Comparison of ENCODE assay signal across 27 mouse cellular contexts in genomic region chr2:154635826-154636225, GRCm38 (mm10). TPM values are rescaled to one million over a fixed set of nuclear protein-coding genes. Genes with fewer than 3 reads are reported as not detected.
DNase-seq lines count a peak whose midpoint lies in the region; ATAC-seq and TF ChIP-seq lines count a peak whose summit lies in the region.
"Had no signal": no experiment of that assay in that cellular context is flagged by ENCODE, and none has a peak within 500 bp of the region (broad histone marks: within the 10 kb centered on the region; RNA-seq: fewer than 3 reads in every experiment).

No protein-coding gene starts in this region.

- peaks cover 8% of the 10 kb centered on the region for H3K9me3 ChIP-seq in liver, embryonic 12.5 days (replicated peaks)
- no peaks in the 10 kb centered on the region for H3K9me3 ChIP-seq in liver, postnatal 0 days (ENCODE audit: low read length)
- H3K9me3 ChIP-seq in liver, embryonic 16.5 days (replicated peaks; ENCODE audit: control insufficient read depth, low read length): peaks cover 4% of the 10 kb centered on the region
- H3K9me3 ChIP-seq: hindbrain, embryonic 15.5 days had no signal

- peak overlapping the region; percentile 100 for H3K27ac ChIP-seq in liver, embryonic 12.5 days
- no peak overlapping the region for H3K27ac ChIP-seq in liver, postnatal 0 days (ENCODE audit: low read depth)
- peak overlapping the region; percentile 100 for H3K27ac ChIP-seq in liver, embryonic 16.5 days (ENCODE audit: low read length)
- H3K27ac ChIP-seq: forebrain, embryonic 10.5 days; forebrain, embryonic 13.5 days; hindbrain, embryonic 12.5 days; hindbrain, embryonic 15.5 days had no signal

- no peak for TF ChIP-seq CTCF in liver, postnatal 0 days (IDR thresholded peaks at IDR 0.05; ENCODE audit: low read depth)

- no peak for TF ChIP-seq EP300 in liver, postnatal 0 days (IDR thresholded peaks at IDR 0.05; ENCODE audit: low read depth)

- 95% methylated on average over 2 of the region's 2 CpGs for WGBS in liver, embryonic 12.5 days (ENCODE audit: insufficient replicate concordance)
- 98% methylated on average over 2 of the region's 2 CpGs for WGBS in liver, postnatal 0 days (ENCODE audit: insufficient replicate concordance)
- WGBS in liver, embryonic 16.5 days (ENCODE audit: insufficient replicate concordance): 92% methylated on average over 2 of the region's 2 CpGs

- H3K4me3 ChIP-seq in liver, embryonic 12.5 days: no peak overlapping the region
- no peak overlapping the region for H3K4me3 ChIP-seq in liver, postnatal 0 days (ENCODE audit: low read depth, low read length)
- H3K4me3 ChIP-seq in liver, embryonic 16.5 days (ENCODE audit: low read depth, low read length): no peak overlapping the region
- H3K4me3 ChIP-seq: forebrain, embryonic 10.5 days; forebrain, embryonic 13.5 days; hindbrain, embryonic 12.5 days; hindbrain, embryonic 15.5 days had no signal

- no peak overlapping the region for H3K9ac ChIP-seq in liver, embryonic 12.5 days
- no peak overlapping the region for H3K9ac ChIP-seq in liver, postnatal 0 days (replicated peaks)
- no peak overlapping the region; the same call in 1 of the 2 replicates for H3K9ac ChIP-seq in liver, embryonic 16.5 days (ENCODE audit: low read depth, low read length)
- H3K9ac ChIP-seq: forebrain, embryonic 13.5 days; hindbrain, embryonic 12.5 days; hindbrain, embryonic 15.5 days had no signal

- peak; percentile 70 to 75 for DNase-seq in cerebellum, postnatal 10 days
- no peak for DNase-seq in cerebellum, adult 18-20 months
- no peak for DNase-seq in liver, postnatal 0 days
- DNase-seq in brain, adult 2 months (ENCODE audit: low read depth, low spot score): peak; percentile 46
- no peak for DNase-seq in thymus, adult 18-20 months
- DNase-seq: adrenal gland, postnatal 10 days; adrenal gland, postnatal 36 days; B cell, adult 2 months; gastrocnemius, postnatal 10 days; gastrocnemius, postnatal 36 days; heart, adult 11 months had no signal

- peaks cover 55% of the 10 kb centered on the region for H3K36me3 ChIP-seq in liver, embryonic 12.5 days
- peaks cover 17% of the 10 kb centered on the region for H3K36me3 ChIP-seq in liver, postnatal 0 days (replicated peaks; ENCODE audit: insufficient read depth, low read length)
- H3K36me3 ChIP-seq in liver, embryonic 16.5 days (ENCODE audit: control insufficient read depth, insufficient read depth): peaks cover 9% of the 10 kb centered on the region

- no peak for ATAC-seq in liver, embryonic 12.5 days
- no peak for ATAC-seq in liver, postnatal 0 days
- no peak for ATAC-seq in liver, embryonic 16.5 days (ENCODE audit: low read depth)
- ATAC-seq: forebrain, embryonic 13.5 days; forebrain, embryonic 16.5 days; Patski had no signal

- H3K4me1 ChIP-seq in liver, embryonic 12.5 days: peaks cover 42% of the 10 kb centered on the region
- H3K4me1 ChIP-seq in liver, postnatal 0 days (ENCODE audit: insufficient read depth): peaks cover 5% of the 10 kb centered on the region; the same call in 1 of the 2 replicates
- peaks cover 30% of the 10 kb centered on the region for H3K4me1 ChIP-seq in liver, embryonic 16.5 days (ENCODE audit: control insufficient read depth, low read depth, low read length)
- H3K4me1 ChIP-seq: forebrain, embryonic 10.5 days; forebrain, embryonic 13.5 days; hindbrain, embryonic 12.5 days; hindbrain, embryonic 15.5 days had no signal

- H3K27me3 ChIP-seq in liver, embryonic 12.5 days (replicated peaks): no peaks in the 10 kb centered on the region
- H3K27me3 ChIP-seq in liver, postnatal 0 days (ENCODE audit: insufficient read depth, low read length): no peaks in the 10 kb centered on the region
- no peaks in the 10 kb centered on the region for H3K27me3 ChIP-seq in liver, embryonic 16.5 days (ENCODE audit: control insufficient read depth, insufficient read depth, low read depth, low read length)
- H3K27me3 ChIP-seq: CH12.LX; forebrain, embryonic 13.5 days; hindbrain, embryonic 12.5 days; hindbrain, embryonic 15.5 days; Patski had no signal

- no peak overlapping the region for H3K4me2 ChIP-seq in liver, embryonic 12.5 days
- H3K4me2 ChIP-seq in liver, postnatal 0 days (ENCODE audit: low read depth, low read length): no peak overlapping the region
- no peak overlapping the region for H3K4me2 ChIP-seq in liver, embryonic 16.5 days (ENCODE audit: low read depth, low read length)
- H3K4me2 ChIP-seq: forebrain, embryonic 13.5 days; heart, embryonic 11.5 days; hindbrain, embryonic 12.5 days; hindbrain, embryonic 15.5 days had no signal

RNA-seq across cellular contexts. Expression of gene Chmp4b, which starts 15.7 kb away (rescaled TPM):
- polyA plus RNA-seq in liver, embryonic 12.5 days (2016; fragmentation: Nextera tagmentation; extraction: Ambion mirVana): 17.6 and 18.2 TPM in 2 replicates
- polyA plus RNA-seq in liver, postnatal 0 days (2015; fragmentation: Nextera tagmentation; extraction: Ambion mirVana): 11.9 and 13.1 TPM in 2 replicates
- 9.9 and 10.3 TPM in 2 replicates for polyA plus RNA-seq in liver, embryonic 16.5 days (2015; fragmentation: Nextera tagmentation; extraction: Ambion mirVana)

RNA-seq across cellular contexts. Expression of gene 4930519P11Rik, which starts 22.6 kb away (rescaled TPM):
- 0.45 TPM in 1 of 2 replicates, not detected in the other for polyA plus RNA-seq in liver, embryonic 12.5 days (2016; fragmentation: Nextera tagmentation; extraction: Ambion mirVana)
- 0.40 and 0.45 TPM in 2 replicates for polyA plus RNA-seq in liver, postnatal 0 days (2015; fragmentation: Nextera tagmentation; extraction: Ambion mirVana)
- polyA plus RNA-seq in liver, embryonic 16.5 days (2015; fragmentation: Nextera tagmentation; extraction: Ambion mirVana): 0.19 and 0.20 TPM in 2 replicates
- polyA plus RNA-seq: cerebellum, adult 2 months; embryonic facial prominence, embryonic 11.5 days; embryonic facial prominence, embryonic 14.5 days; forebrain, embryonic 16.5 days; heart, embryonic 14.5 days; heart, postnatal 0 days; hindbrain, embryonic 12.5 days; intestine, embryonic 14.5 days had no signal

RNA-seq across cellular contexts. Expression of gene Zfp341, which starts 22.7 kb away (rescaled TPM):
- 2.2 TPM in 2 replicates for polyA plus RNA-seq in liver, embryonic 12.5 days (2016; fragmentation: Nextera tagmentation; extraction: Ambion mirVana)
- 0.75 and 0.85 TPM in 2 replicates for polyA plus RNA-seq in liver, postnatal 0 days (2015; fragmentation: Nextera tagmentation; extraction: Ambion mirVana)
- 1.7 and 2.3 TPM in 2 replicates for polyA plus RNA-seq in liver, embryonic 16.5 days (2015; fragmentation: Nextera tagmentation; extraction: Ambion mirVana)

RNA-seq across cellular contexts. Expression of gene Pxmp4, which starts 32.3 kb away (rescaled TPM):
- 24.5 and 26.1 TPM in 2 replicates for polyA plus RNA-seq in liver, embryonic 12.5 days (2016; fragmentation: Nextera tagmentation; extraction: Ambion mirVana)
- polyA plus RNA-seq in liver, postnatal 0 days (2015; fragmentation: Nextera tagmentation; extraction: Ambion mirVana): 64.2 and 68.5 TPM in 2 replicates
- polyA plus RNA-seq in liver, embryonic 16.5 days (2015; fragmentation: Nextera tagmentation; extraction: Ambion mirVana): 43.0 and 44.9 TPM in 2 replicates

Comparison
In these comparisons a context has a peak if more than half of its experiments do, and no peak if none do; other contexts are left out.
1. DNase-seq: peak in cerebellum, postnatal 10 days (2 of 2) and brain, adult 2 months (single experiment); none in cerebellum, adult 18-20 months (0 of 2), liver, postnatal 0 days (single experiment) and thymus, adult 18-20 months (0 of 2).